Mouse (Mus musculus): Measurements from ENCODE around the gene 1700025C18Rik.

- TF ChIP-seq USF1 (IDR thresholded peaks at IDR 0.05; ENCODE audit: low read depth): no peak
- TF ChIP-seq POLR2AphosphoS2 (IDR thresholded peaks at IDR 0.05; ENCODE audit: insufficient read length, low read depth): no peak
- TF ChIP-seq POLR2A (IDR thresholded peaks at IDR 0.05; ENCODE audit: insufficient read length, low read depth): no peak
- no peak for TF ChIP-seq MYOD1 (IDR thresholded peaks at IDR 0.05; ENCODE audit: control insufficient read depth in 1 of 3, insufficient read length in 2 of 3, low read depth in 2 of 3)
- TF ChIP-seq CEBPB (IDR thresholded peaks at IDR 0.05; ENCODE audit: insufficient read depth, poor library complexity, severe bottlenecking): no peak
- TF ChIP-seq MAX (IDR thresholded peaks at IDR 0.05; ENCODE audit: low read depth): no peak
These were observed 39.0 kb downstream of the 1700025C18Rik start for GRCm38 (mm10) chr2:165051566-165051965.
